Mouse (Mus musculus) cerebellum, postnatal 36 days (tissue): ENCODE data around the gene Asic2.

Experiments used
- DNase-seq, 2 experiments: peaks; one replicate each; pipeline ENCODE4 v3.0.0; 2021 to 2022; ENCODE audit warnings: mixed read lengths in 2 of 2

Gene Asic2

DNA sequence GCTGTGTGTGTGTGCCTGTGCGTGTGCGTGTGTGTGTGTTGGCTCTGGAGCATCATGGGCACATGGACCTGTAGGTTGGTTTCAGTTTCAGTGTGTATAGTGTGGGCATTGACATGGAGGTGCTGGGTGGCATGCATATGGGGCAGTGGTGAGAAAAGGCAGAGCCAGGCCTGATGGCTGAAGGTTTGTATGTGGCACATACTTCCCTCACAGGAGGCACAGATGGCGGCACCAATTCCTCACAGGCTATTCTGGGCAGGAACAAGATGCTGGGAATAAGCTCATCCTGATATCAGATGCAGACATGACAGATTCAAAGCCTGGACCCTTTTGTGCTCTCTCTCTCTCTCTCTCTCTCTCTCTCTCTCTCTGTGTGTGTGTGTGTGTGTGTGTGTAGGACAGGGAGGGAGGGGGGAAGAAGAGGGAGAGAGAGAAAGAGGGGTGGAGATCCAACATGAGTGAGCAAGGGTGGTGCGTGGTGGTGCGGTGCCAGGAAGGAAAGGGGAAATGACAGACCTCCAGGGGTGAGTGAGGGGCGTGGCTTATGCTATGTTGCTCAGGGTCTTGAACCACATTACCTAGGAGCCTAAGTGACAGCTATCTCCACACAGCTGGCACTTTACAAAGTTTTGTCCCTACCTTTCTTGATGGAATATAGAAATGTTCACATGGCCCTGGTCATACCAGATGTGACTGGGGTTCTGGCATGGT is 1083.6 kb downstream of the Asic2 start:
- peak; percentile 44 to 49 for DNase-seq

DNA sequence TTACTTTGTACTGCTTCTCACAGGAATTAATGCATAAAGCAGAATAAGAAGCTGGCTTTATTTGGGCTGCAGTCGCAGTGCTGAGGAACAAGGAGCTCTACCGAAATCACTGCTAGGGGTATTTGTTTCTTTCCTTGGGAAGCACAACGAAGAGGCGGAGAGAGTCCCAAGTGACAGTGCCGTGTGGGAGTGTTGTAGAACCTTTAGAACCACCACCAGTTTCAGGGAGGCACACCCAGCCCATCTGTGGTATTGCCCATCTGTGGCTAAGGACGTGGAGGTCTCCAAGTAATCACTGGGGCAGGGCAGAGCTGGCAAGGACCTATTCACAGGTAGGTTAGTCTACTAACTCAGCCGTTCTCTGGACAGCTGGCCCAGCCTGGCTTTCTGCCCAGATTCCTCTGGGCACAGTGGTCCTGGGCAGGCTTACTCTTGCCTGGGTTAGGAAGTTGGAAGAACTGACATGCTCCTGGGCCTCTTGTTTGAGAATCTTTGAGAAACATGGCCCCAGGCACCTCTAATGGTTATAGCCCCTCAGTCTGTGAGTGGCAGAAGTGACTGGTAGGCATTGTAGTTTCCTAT is 1085.9 kb downstream of the Asic2 start:
- DNase-seq: peak; percentile 26 to 35

DNA sequence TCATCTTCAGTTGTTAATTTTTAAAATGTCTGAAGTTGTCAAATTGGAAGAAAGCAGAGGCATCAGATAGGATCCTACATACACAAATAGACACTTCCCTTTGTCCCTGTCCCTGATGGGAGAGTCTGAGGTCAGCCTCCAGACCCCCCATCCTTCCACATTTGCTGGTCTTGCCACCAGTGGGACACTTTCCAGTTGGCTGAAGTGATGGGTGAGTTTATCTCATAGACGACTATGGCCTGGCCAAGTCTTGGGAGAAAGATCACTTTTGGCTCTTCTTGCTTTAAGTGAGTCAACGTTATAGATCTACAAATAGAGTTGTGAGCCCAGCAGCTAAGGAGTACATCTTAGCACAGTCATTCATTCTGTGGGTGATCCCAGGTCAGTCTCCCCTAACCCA is 1090.2 kb downstream of the Asic2 start:
- peak in 1 of 2 experiments; percentile 21 for DNase-seq

DNA sequence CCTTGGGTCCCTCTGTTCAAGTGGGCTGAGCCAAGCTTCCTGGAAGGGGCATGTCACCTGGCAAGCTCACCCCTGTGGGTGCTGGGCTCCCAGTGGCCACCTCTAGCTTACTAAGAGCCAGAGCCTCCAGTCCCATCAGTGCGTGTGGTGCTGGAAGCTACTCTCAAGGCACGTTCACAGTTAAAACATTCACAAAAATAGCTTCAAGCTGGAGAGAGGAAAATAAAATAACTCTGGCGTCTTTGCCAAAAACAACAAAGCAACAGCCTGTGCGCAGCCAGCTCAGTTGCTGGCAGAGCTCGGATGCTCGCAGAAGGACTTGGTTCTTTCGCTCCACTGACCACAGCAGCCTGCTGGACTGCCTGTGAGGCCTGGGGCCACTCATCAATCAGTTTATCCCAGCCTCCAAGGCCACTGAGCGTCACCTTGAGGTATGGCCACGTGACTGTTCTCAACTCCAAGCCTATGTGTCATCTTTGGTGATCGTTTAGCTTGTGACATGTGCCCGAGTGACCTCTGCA is 1091.1 kb downstream of the Asic2 start:
- DNase-seq: peak; percentile 73 to 75

DNA sequence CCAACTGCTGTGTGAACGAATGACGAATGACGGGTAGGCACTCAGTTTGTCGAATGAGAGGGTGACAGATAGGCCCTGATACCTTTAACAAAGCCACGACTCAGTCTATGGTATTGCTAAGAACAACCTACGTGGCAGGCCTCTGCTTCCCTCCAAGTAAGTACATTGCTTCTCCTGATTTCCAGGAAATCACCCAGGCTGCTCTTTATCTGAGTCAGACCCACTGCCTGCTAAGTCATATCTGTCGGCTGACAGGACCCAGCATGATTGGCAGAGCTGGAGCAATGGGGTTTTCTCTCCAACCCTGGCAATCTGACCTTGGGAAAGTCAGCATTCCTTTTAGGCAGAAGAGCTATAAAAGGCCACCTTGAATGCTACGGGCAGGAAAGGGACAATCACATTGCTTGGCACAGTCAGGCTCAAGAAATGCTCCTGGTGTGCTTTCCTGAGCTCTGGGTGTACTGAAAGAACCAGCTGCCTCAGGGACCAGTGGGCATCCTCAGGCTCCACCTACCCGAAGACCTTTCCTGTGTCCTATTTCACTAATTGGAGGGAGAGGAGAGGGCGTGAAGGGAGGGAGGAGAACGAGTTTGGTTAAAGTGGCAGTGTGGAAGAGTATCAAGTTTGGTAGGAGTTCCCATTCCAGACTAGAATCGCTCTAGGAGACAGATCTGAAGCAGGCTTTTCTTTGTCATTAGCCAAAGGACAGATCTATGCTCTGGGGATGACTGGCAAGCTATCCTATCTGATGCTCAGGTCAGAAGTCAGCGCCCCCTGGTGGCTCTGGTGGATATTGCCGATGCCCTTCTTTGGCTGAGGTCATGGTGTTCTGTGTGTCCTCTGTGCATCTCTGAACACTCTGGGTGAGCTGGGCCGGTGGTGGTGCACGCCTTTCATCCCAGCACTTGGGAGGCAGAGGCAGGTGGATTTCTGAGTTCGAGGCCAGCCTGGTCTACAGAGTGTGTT is 1095.5 kb downstream of the Asic2 start:
- peak; percentile 70 to 72 for DNase-seq

DNA sequence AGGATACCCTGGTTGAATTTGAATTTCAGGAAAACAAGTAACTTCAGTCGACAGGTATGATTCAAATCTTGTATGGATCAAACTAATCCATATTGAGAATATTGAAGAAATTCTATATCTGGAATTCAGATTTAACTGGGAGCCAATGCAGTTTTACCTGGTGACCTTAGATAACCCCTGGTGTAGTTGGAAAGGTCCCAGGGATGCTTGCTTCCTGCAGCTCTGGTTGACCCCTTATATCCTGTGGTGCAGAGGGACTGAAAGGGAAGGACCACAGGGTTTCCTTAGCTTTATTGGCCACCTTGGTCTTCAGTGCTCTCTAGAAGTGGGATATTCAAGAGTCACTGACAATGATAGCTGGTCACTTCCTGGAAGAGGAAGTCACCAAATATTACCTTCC is 1100.2 kb downstream of the Asic2 start:
- DNase-seq: no peak

DNA sequence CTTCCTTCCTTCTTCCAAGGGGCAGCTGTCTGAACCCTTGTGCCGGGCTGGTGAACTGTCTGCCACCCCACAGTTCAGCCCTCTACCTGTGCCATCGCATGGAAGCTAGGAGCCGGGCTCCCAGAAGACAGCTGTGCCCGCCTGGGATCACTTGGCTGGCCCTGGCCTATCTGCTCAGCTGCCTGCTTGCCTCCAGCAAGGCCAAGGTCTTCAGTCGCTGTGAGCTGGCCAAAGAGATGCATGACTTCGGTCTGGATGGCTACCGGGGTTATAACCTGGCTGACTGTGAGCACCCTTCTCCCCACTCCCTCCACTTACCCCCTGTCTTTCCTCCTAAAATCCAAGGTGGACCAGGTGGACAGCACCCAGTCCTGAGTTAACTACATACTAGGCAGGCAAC is 1105.3 kb downstream of the Asic2 start:
- no peak for DNase-seq

DNA sequence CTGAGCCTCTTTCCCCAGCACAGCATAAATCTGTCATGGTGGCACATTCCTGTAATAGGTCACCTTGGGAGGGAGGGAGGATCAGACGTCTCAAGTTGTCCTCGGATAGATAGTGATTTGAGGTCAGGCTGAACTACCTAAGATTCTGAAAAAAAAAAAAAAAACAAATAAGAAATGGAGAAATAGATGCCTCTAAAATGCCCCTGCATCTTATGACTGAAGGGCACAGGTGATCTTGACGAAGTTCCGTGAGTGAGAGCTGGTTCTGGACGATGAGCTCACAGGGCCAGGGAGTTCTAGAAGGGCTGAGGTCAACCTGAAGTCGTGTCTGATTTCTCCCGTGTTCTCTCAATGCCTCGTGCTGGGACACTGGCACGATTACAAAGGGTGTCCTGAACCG is 1110.2 kb downstream of the Asic2 start, which contains the start of gene Spaca3:
Spaca3 (plus strand) TSS at position 301 of the 400 bp plus-strand sequence.
- no peak for DNase-seq

DNA sequence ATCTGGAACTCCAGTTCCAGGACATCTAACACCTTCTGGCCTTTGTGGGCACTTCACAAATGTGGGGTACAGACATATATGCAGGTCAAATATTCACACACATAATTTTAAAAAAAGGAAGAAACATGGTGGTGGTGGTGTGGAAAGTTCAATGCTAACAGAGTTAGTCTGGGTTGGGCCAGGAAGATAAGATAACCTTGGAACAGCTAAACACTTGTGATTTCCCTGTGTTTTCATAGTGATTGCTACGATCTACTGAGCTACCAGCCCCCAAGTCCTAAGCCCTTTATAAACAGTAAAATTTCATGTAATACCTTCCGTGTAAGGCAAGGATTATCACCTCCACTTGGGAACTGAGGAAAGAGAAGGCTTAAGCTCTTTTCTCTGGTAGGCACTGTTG is 1111.4 kb downstream of the Asic2 start:
- DNase-seq: no peak

DNA sequence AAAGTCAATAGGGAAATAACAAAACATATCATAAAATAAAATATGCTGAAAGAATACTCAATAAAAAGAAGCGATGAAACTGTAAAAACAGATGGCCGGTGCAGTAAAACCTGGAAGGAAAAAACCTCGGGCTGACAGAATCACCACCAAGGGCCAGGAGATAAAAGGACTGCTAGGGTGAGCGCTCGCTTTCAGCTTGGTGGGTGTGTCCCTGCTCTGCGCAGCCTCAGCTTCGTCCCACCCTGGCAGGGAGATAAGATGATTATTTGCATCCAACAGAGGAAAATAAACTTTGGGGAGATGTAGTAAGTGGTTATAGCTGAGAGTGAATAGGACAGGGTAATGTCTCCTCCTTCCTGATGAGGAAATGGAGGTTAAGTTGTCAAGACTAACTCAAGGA is 1113.3 kb downstream of the Asic2 start:
- DNase-seq: no peak

DNA sequence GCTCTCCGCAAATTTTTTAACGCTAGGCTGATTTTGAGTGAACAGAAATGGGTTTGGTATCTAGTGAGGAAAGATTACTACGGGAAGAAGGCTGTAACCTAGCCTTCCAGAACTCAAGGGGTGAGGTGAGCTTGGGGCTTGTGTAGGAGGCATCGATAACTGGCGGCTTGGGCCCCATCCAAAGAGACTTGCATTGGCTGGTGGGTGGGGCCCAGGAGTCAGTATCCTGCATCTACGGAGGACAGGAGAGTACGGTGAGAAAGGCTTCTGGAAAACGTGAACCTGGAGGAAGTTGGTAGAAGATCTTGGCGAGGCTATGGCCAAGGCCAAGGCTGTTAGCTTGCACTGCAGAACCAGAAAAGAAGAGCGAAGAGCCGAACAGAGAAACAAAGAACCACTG is 1113.8 kb downstream of the Asic2 start:
- DNase-seq: no peak

DNA sequence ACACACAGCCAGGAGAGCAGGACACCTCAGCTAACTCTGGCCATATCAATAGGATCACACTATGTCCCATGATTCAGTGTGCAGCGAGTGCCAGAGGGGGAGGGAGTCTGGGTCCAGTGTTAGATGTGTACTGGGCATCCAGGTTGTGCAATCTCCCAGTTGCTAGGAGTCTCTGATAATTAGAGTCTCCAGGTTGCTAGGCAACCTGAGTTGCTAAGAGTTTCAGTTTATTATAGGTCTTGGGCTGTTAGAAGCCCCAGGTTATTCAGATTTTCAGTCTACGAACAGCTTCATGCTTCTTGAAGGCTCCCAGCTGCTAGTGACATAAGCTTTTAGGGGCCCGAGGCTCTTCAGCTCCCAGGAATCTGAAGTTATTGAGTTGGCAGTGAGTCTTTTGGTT is 1115.2 kb downstream of the Asic2 start:
- no peak for DNase-seq

DNA sequence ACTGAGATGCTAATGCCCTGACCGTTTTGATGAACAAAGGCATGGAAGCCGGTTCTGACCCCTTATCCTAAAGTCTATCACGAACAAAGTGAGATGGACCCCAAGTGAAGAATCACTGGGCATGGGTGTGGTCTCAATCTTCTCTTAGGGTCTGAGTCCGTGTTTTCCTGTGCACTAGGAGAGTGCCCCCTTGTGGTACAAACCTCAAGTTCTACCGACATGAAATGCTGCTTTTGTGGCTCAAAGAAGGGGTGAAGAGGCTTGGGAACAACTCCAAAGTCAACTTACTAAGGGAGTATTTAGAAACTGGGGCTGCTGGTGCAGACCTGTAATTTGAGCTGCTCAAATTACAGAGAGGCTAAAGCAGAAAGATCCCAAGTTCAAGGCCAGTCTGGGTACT is 1116.4 kb downstream of the Asic2 start:
- DNase-seq: no peak

DNA sequence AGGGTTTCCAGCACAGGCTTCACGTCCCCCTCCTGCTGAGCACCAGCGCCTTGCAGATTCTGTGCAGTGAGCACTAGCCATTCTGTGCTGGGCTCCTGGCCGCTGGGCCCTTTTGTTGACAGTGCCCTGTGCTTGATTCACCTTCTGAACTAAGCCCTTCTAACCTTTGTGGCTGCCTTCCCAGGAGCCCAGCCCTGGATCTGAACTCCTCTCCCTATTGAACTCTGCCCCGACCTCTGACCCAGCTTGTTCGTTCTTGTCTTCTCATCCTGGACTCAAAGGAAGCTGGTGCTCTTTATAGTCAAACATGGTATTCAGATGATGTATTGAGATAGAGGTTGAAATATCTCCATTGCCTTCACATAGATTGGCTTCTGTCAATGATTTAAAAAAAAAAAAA is 1120.1 kb downstream of the Asic2 start:
- no peak for DNase-seq

DNA sequence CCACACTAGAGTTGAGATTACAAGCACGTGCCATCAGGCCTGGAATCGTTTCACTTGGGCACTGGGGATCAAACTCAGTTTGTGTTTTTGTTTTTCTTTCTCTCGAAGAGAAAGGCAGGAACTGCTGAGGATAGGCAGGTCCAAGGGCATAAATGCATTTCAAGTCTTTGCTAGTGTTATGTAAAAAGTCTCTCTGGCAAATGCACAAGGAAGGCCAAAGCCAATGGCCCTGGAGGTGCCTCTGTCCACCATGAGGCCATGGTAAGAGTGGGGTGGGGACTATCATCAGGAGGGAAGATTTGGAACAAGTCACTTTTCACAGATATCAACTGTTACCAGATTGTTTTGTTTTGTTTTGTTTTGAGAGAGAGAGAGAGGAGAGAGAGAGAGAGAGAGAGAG is 1122.1 kb downstream of the Asic2 start:
- DNase-seq: no peak

DNA sequence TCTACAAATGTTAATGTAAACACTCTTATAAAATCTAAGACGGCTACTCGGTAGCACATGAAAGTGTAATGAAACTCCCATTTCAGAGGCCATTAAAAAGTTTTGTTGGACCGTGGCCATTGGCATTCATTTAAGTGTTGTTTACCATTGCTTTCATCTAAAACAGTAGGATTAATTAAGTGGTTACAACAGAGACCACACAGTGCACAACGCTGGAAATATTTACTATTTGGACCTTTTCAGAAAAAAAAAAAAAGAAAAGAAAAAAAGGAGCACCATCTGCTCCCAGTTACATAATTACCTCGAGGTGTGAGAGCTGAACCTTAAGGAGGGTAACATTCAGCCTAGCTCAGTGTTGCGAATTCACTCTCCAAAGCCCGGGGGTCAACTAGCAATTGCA is 1122.8 kb downstream of the Asic2 start:
- no peak for DNase-seq

DNA sequence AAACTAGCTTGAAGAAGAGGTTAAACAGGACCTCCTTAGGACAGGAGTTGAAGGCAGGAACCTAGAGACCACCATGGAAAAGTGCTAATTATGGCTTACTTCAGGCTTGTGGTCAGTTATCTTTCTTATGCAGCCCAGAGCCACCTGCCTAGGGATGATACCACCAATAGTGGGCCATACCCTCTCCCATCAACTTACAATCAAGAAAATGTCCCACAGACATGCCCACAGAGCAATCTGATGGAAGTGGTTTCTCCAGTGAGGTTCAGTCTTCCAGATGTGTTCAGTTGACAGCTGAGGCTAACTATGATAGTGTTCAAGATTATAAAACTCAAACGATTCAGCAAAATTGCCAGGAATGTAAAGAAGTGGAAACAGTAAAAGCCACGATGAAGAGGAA is 1124.8 kb downstream of the Asic2 start:
- DNase-seq: no peak

DNA sequence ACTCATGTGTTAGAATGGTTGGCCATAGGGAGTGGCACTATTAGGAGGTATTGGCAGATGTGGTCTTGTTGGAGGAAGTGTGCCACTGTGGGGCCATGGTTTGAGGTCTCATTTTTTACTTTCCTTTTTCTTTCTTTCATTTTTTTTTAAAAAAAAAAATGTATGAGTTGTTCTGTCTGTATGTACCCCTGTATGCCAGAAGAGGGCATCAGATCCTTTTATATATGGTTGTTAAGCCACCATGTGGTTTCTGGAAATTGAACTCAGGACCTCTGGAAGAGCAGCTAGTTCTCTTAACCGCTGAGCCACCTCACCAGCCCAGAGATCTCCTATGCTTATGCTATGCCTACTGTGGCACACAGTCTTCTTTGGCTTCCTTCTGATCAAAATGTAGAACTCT is 1129.5 kb downstream of the Asic2 start:
- no peak for DNase-seq

DNA sequence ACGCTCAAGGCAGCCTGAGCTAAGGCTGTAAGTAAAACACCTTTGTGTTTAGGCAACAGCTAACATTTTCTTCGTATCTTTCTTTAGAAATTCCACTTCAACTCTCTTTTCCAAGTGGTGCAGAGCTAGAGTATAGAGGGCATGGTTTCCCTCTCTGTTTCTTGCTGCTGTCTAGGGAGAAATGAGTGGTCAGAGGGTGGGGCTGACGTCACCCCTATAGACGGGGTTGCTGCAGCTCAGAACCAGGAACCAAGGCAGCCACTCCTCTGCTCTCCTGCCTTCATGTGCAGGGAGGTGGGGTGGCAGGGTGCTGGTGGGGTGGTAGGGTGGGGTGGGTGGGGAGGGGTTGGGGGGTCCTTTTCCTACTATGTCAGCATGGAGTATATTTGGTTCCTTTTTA is 1132.4 kb downstream of the Asic2 start:
- DNase-seq: no peak

DNA sequence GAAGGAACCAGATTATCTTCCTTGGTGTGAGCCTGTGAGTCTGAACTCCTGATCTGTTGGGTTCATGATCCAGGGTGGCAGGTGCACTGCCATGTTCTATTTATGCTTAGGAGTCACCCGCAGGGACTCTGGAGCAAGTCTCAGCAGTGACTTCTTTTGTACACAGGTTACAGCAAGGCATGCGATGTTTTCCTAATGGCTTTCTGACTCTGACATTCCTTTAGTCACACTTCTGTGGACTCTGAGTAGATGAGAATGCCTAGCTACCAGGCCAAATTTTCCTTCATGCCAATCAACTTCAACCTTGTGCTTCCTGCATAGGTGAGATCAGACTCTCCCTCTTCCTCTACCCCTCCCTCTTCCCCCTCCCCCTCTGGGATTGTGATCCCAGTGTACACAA is 1132.9 kb downstream of the Asic2 start:
- no peak for DNase-seq
